Mouse (Mus musculus): Measurements from ENCODE around the gene Olfr1221. TPM values are rescaled to one million over a fixed set of nuclear protein-coding genes. Genes with fewer than 3 reads are reported as not detected.
"Not testable (repeated sequence)": the region's sequence is repeated elsewhere in the genome, so short reads cannot be mapped to it uniquely, and the experiment has no call there.

Olfr1221 gene
- 0.04 TPM in 1 of 2 replicates, not detected in the other for polyA plus RNA-seq (2015; fragmentation: Nextera tagmentation; extraction: Ambion mirVana)

- Histone ChIP-seq H3K4me2 (replicated peaks; ENCODE audit: low read depth) (no peak within 1 kb of the TSS), H3K4me3 (ENCODE audit: low read depth, low read length) (no peak within 1 kb of the TSS), H3K4me1 (replicated peaks; ENCODE audit: control insufficient read depth, insufficient read depth) (no peaks in the 10 kb centered on the region), H3K36me3 (ENCODE audit: control insufficient read depth, insufficient read depth, low read length) (no peaks in the 10 kb centered on the region), H3K27ac (replicated peaks) (no peak within 1 kb of the TSS), H3K9ac (ENCODE audit: low read length) (no peak within 1 kb of the TSS), H3K27me3 (ENCODE audit: control insufficient read depth, insufficient read depth, low read length) (no peaks in the 10 kb centered on the region), H3K9me3 (ENCODE audit: control insufficient read depth, low read length) (no peaks in the 10 kb centered on the region)
- WGBS, result 77% methylated on average over 2 of the region's 2 CpGs
- no peak for ATAC-seq (ENCODE audit: low FRiP score, low TSS enrichment)
- no peak for DNase-seq (ENCODE audit: low spot score)
- no peak for TF ChIP-seq EP300 (optimal IDR thresholded peaks at IDR 0.05)
- TF ChIP-seq CTCF (IDR thresholded peaks at IDR 0.05; ENCODE audit: low read depth), result no peak
These were observed at the start of gene Olfr1221 for GRCm38 (mm10) chr2:89117183-89117582. Gene Olfr1221 (minus strand): TSS chr2:89117283.

GRCm38 (mm10) chr2:89164711-89165110 lies 47.6 kb upstream of the Olfr1221 start:
- H3K4me2 ChIP-seq (replicated peaks; ENCODE audit: low read depth); H3K27ac ChIP-seq (replicated peaks); H3K9me3 ChIP-seq (ENCODE audit: control insufficient read depth, low read length); ATAC-seq (ENCODE audit: low FRiP score, low TSS enrichment); H3K4me3 ChIP-seq (ENCODE audit: low read depth, low read length); H3K4me1 ChIP-seq (replicated peaks; ENCODE audit: control insufficient read depth, insufficient read depth); H3K27me3 ChIP-seq (ENCODE audit: control insufficient read depth, insufficient read depth, low read length); DNase-seq (ENCODE audit: low spot score); H3K36me3 ChIP-seq (ENCODE audit: control insufficient read depth, insufficient read depth, low read length); H3K9ac ChIP-seq (ENCODE audit: low read length): not testable (repeated sequence)
- 83% methylated on average over 4 of the region's 4 CpGs for WGBS

- H3K4me1 ChIP-seq (replicated peaks; ENCODE audit: control insufficient read depth, insufficient read depth); H3K9ac ChIP-seq (ENCODE audit: low read length); H3K4me3 ChIP-seq (ENCODE audit: low read depth, low read length); ATAC-seq (ENCODE audit: low FRiP score, low TSS enrichment); H3K9me3 ChIP-seq (ENCODE audit: control insufficient read depth, low read length); H3K27me3 ChIP-seq (ENCODE audit: control insufficient read depth, insufficient read depth, low read length); H3K4me2 ChIP-seq (replicated peaks; ENCODE audit: low read depth); H3K36me3 ChIP-seq (ENCODE audit: control insufficient read depth, insufficient read depth, low read length); DNase-seq (ENCODE audit: low spot score); H3K27ac ChIP-seq (replicated peaks): not testable (repeated sequence)
- 92% methylated on average over 8 of the region's 8 CpGs for WGBS
These were observed 46.9 kb upstream of the Olfr1221 start, which contains the start of gene Olfr1224-ps1 for GRCm38 (mm10) chr2:89163991-89164390. Gene Olfr1224-ps1 (minus strand): TSS chr2:89164091.

- H3K9ac ChIP-seq (ENCODE audit: low read length), result no peak within 1 kb of the TSS
- 54% methylated on average over 1 of the region's 1 CpGs for WGBS
- DNase-seq (ENCODE audit: low spot score), result no peak
- H3K4me3 ChIP-seq (ENCODE audit: low read depth, low read length), result no peak within 1 kb of the TSS
- no peaks in the 10 kb centered on the region for H3K27me3 ChIP-seq (ENCODE audit: control insufficient read depth, insufficient read depth, low read length)
- TF ChIP-seq EP300 (optimal IDR thresholded peaks at IDR 0.05), result no peak
- no peak for TF ChIP-seq CTCF (IDR thresholded peaks at IDR 0.05; ENCODE audit: low read depth)
- no peaks in the 10 kb centered on the region for H3K4me1 ChIP-seq (replicated peaks; ENCODE audit: control insufficient read depth, insufficient read depth)
- no peak for ATAC-seq (ENCODE audit: low FRiP score, low TSS enrichment)
- no peaks in the 10 kb centered on the region for H3K36me3 ChIP-seq (ENCODE audit: control insufficient read depth, insufficient read depth, low read length)
- H3K9me3 ChIP-seq (ENCODE audit: control insufficient read depth, low read length), result no peaks in the 10 kb centered on the region
- no peak within 1 kb of the TSS for H3K27ac ChIP-seq (replicated peaks)
- H3K4me2 ChIP-seq (replicated peaks; ENCODE audit: low read depth), result no peak within 1 kb of the TSS
These were observed 34.4 kb upstream of the Olfr1221 start, which contains the start of gene Olfr1223 for GRCm38 (mm10) chr2:89151460-89151859. Gene Olfr1223 (minus strand): TSS chr2:89151560.

GRCm38 (mm10) chr2:89132954-89133353 lies 15.9 kb upstream of the Olfr1221 start, which contains the start of gene Olfr1222:
Gene Olfr1222 (minus strand): TSS chr2:89133054.
- H3K36me3 ChIP-seq (ENCODE audit: control insufficient read depth, insufficient read depth, low read length), result no peaks in the 10 kb centered on the region
- no peaks in the 10 kb centered on the region for H3K27me3 ChIP-seq (ENCODE audit: control insufficient read depth, insufficient read depth, low read length)
- H3K9ac ChIP-seq (ENCODE audit: low read length), result no peak within 1 kb of the TSS
- H3K27ac ChIP-seq (replicated peaks), result no peak within 1 kb of the TSS
- TF ChIP-seq EP300 (optimal IDR thresholded peaks at IDR 0.05) (no peak), CTCF (IDR thresholded peaks at IDR 0.05; ENCODE audit: low read depth) (no peak)
- ATAC-seq (ENCODE audit: low FRiP score, low TSS enrichment) (no peak), DNase-seq (ENCODE audit: low spot score) (no peak)
- H3K4me2 ChIP-seq (replicated peaks; ENCODE audit: low read depth), result no peak within 1 kb of the TSS
- no peak within 1 kb of the TSS for H3K4me3 ChIP-seq (ENCODE audit: low read depth, low read length)
- no peaks in the 10 kb centered on the region for H3K9me3 ChIP-seq (ENCODE audit: control insufficient read depth, low read length)
- H3K4me1 ChIP-seq (replicated peaks; ENCODE audit: control insufficient read depth, insufficient read depth), result no peaks in the 10 kb centered on the region
- WGBS, result 60% methylated on average over 3 of the region's 3 CpGs

GRCm38 (mm10) chr2:89106735-89107134 lies 10.3 kb downstream of the Olfr1221 start, which contains the start of gene Olfr1220:
Gene Olfr1220 (minus strand): TSS chr2:89106835.
- TF ChIP-seq EP300 (optimal IDR thresholded peaks at IDR 0.05) (no peak), CTCF (IDR thresholded peaks at IDR 0.05; ENCODE audit: low read depth) (no peak)
- H3K27ac ChIP-seq (replicated peaks), result no peak within 1 kb of the TSS
- no peak for DNase-seq (ENCODE audit: low spot score)
- no peaks in the 10 kb centered on the region for H3K27me3 ChIP-seq (ENCODE audit: control insufficient read depth, insufficient read depth, low read length)
- no peak within 1 kb of the TSS for H3K4me2 ChIP-seq (replicated peaks; ENCODE audit: low read depth)
- H3K4me1 ChIP-seq (replicated peaks; ENCODE audit: control insufficient read depth, insufficient read depth), result no peaks in the 10 kb centered on the region
- H3K9ac ChIP-seq (ENCODE audit: low read length), result no peak within 1 kb of the TSS
- no peak within 1 kb of the TSS for H3K4me3 ChIP-seq (ENCODE audit: low read depth, low read length)
- no peaks in the 10 kb centered on the region for H3K36me3 ChIP-seq (ENCODE audit: control insufficient read depth, insufficient read depth, low read length)
- H3K9me3 ChIP-seq (ENCODE audit: control insufficient read depth, low read length), result no peaks in the 10 kb centered on the region
- 69% methylated on average over 3 of the region's 3 CpGs for WGBS
- ATAC-seq (ENCODE audit: low FRiP score, low TSS enrichment), result no peak
